Mouse (Mus musculus): ENCODE results near the gene Zfp511.

GRCm38 (mm10) chr7:140077698-140078097, 41.5 kb downstream of the Zfp511 start:
- TF ChIP-seq CTCF (IDR thresholded peaks at IDR 0.05; ENCODE audit: low read depth, low read length) (no peak), POLR2A (IDR thresholded peaks at IDR 0.05; ENCODE audit: borderline replicate concordance, low read depth, low read length) (no peak)

Measured in bone marrow macrophage, adult 2 months (primary cell).